Mouse (Mus musculus) common myeloid progenitor, adult 5-6 weeks (primary cell): Measurements from ENCODE around the gene Clpb. TPM values are rescaled to one million over a fixed set of nuclear protein-coding genes. Genes with fewer than 3 reads are reported as not detected.
A peak's percentile ranks its signal among the peaks of the same experiment; 100 is the strongest.

Source experiments
- ATAC-seq: replicated peaks from 2 replicates; pipeline ENCODE4 v1.8.0; 2016; ENCODE audit warnings: low read depth, mild to moderate bottlenecking, moderate TSS enrichment, inconsistent platforms; ENCODE audit not compliant: poor library complexity, severe bottlenecking
- total RNA-seq: library from RNA; stranded (forward); fragments of 200-1000, 187-1606 nt; gene quantifications from 2 replicates; pipeline ENCODE4 v1.2.3, GENCODE M21; 2017

The Clpb gene
- total RNA-seq, 1 experiment from 2014 or later = 29.2 TPM

DNA sequence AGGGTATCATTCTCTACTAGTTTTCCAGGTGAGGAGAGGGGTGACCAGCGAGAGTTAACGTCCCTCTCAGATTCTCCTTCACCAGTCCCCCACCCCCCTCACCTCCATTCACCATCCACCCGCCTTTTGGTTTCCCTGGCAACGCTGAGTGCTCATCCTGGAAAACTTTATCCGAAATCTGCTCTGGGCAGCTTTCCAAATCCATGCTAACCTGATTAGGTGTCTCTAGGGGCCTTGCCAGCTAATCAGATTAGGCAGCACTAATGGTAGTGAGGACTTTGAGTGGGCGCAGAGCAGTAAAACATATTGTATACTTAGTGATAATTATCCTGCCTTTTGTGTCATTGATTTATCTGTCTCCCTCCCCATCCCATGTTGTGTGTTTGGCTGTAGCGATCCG, 109.3 kb downstream of the Clpb start:
- no peak for ATAC-seq

DNA sequence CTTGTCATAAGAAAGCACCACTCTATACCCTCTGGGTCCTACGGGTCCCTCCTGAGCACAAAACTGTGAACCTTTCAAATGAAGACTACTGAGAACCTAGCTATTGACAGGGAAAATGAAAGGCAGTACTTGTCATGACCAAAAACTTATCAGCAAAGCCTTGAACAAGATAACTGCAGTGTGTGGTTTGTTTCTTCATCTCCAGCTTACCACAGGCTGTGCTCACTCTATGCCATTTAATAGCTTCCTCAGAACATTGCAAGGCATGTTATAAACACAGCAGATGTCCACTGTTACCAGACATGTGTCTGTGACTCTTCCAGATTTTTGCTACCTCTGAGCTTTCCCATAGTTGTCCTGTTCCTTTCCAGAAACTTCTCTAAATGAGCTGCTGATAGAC, 113.6 kb downstream of the Clpb start:
- peak; percentile 32; the same call in 1 of the 2 replicates for ATAC-seq

GRCm38 (mm10) chr7:101817861-101818401, 154.5 kb downstream of the Clpb start, which contains the start of gene Phox2a:
Gene Phox2a (plus strand): TSS chr7:101818313.
- ATAC-seq = no peak

DNA sequence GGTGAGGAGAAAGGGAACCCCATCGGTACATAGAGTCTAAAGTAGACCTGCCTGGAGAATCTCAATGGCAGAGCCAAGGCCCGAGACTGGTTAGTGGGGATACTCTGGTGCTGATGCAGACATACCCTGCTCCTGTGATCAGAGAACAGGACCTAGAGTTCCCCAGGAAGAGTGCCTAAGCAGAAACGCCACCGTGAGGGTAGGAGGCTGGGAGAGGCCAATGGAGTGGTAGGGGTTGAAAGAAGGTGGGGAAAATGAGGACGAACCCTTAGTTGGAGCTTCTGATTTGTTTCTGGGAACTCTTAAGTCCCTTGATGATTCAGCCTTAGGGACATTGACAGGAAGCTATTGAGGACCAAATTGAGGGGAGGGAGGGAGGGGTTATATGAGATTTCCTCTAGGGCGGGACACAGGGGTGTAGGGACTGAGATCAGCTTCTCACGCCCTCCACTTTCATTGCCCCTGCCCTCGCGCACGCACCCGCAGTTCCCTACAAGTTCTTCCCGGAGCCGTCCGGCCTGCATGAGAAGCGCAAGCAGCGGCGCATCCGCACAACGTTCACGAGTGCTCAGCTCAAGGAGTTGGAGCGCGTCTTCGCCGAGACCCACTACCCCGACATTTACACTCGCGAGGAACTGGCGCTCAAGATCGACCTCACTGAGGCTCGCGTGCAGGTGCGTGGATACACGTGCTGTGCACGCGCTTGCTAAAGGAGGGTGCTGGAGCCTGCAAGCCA, 157.0 kb downstream of the Clpb start:
- 0 out of 2 replicates have a peak, but pooled peaks have one; percentile 13 for ATAC-seq

GRCm38 (mm10) chr7:101821571-101822501, 158.4 kb downstream of the Clpb start:
- peak; percentile 29 for ATAC-seq

- no peak for ATAC-seq
These were observed 159.7 kb downstream of the Clpb start for GRCm38 (mm10) chr7:101822836-101823757.

GRCm38 (mm10) chr7:101823758-101824630, 160.6 kb downstream of the Clpb start:
- no peak for ATAC-seq

- no peak for ATAC-seq
These were observed 166.9 kb downstream of the Clpb start for GRCm38 (mm10) chr7:101830373-101830772.

DNA sequence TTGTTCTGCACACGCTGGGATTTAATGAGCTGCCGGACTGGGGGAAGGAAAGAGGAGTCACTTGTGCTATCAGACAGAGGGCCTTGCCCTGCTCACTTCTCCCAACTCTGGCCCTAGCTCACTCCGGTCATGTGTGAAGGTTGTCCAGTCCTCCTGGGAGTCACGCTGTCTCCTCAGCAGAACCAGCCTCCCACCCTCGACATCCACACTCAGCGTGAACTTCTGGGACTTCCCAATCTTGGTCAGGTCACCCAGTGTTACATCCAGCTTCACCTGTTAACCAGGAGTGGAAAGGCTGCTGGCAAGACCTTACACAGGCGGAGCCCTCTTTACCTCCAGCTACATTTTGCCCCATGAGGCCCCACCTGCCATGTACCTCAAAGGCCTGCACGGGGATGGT, 168.0 kb downstream of the Clpb start:
- ATAC-seq = no peak

- ATAC-seq = no peak
These were observed 168.9 kb downstream of the Clpb start for GRCm38 (mm10) chr7:101832372-101832771.

GRCm38 (mm10) chr7:101833352-101833751, 169.9 kb downstream of the Clpb start:
- ATAC-seq = no peak

- ATAC-seq = no peak
These were observed 170.6 kb downstream of the Clpb start for GRCm38 (mm10) chr7:101833916-101834584.

DNA sequence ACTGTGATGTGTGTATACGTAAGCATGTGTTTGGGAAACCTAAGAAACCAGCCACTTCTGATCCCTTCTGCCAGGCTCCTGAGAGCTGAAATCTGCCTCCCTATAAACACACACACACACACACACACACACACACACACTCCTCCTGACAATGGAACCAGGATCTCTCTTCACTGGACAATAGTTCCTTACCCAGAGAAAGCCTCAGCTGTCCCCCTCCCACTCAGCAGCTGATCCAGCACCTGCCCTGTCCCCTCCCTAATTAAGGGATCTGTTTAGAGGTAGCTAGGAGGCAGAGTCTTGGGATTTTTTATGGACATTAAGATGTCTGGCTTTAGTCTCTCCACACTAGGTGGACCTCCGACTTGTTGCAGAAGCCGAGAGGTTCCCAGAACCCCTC, 171.5 kb downstream of the Clpb start:
- ATAC-seq = no peak

DNA sequence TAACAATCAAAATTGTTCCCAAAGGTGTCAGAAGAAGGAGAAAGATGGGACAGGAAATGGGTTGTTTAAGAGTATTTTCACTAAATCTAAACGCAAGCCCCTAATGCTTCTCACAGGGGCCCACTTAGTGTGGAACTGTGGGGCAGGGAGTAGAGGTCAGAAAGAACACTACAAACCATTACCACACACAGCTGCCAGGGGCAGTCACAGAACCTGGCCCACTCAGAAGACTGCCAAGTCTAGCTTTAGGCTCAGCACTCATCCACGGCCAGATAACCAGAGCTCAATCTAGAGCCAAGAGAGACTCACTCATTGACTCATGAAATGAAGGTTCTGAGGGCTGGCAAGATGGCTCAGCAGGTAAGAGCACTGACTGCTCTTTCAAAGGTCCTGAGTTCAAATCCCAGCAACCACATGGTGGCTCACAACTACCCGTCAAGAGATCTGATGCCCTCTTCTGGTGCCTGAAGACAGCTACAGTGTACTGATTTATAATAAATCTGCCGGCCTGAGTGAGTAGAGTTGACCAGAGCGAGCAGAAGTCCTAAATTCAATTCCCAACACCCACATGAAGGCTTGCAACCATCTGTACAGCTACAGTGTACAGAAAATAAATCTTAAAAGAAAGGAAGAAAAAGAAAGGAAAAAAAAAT, 172.2 kb downstream of the Clpb start:
- no peak for ATAC-seq

DNA sequence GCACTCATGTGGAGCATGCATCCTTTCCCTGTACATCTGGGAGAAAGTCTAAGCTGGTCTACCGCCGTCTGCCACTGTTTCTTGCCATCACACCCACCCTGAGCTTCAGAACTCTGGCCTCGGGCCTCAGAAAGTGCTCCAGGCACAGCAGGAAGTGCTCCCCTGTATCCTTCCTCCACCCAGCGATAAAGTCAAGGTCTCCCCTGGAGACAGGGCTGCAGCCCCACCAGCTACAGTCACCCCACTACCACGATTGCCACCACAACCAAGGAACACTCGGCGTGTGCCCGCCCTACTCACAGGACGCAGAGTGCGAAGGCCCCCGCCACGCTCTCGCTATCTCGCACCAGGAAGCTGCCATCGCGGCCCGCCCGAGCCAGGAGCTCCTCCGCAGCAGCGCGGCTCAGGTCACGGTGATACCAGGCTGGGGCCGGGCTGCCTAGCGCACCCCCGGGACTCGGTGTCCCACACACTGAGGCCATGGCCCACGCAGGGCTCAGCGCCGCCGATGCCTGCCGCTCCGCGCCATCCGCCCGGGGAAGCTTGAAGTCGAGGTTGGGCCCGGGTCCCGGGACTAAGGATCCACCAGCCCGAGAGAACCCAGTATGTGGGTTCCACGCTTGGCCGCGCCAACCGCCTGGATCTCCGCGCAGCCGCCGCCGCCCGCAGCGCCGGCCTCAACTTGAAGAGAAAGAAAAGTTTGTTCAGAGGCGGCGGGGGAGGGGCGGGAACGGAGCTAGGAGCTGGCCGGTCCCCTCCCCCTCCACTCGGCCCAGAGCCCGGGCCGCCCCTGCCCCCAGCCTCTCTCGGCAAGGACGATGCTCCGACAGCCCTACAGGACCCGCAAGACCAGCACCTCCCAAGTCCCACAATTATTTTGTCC, 173.1 kb downstream of the Clpb start:
- peak; percentile 54 for ATAC-seq

DNA sequence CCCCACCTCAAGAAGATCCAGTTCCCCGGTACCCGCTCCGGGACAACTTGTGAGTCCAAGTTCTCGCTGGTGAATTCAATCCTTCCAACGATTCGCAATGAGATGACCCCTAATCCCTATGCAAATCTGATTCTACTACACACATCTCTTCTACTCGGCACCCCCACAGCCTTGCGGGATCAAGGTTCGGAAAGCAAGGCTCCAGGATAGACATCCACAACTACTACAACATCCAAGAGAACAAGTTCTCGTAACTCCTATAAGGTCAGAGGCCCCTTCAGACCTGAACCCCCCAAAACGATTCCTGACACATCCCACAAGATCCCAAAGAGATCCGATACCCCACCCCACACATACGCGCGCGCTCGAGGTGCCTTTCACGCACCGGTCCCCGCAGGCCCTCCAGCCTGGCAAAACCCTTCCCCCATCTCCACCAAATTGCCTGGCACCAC, 173.7 kb downstream of the Clpb start:
- ATAC-seq = 0 out of 2 replicates have a peak, but pooled peaks have one; percentile 4
